Comparison of ENCODE assay signal across 8 mouse cellular contexts in the genomic region with DNA sequence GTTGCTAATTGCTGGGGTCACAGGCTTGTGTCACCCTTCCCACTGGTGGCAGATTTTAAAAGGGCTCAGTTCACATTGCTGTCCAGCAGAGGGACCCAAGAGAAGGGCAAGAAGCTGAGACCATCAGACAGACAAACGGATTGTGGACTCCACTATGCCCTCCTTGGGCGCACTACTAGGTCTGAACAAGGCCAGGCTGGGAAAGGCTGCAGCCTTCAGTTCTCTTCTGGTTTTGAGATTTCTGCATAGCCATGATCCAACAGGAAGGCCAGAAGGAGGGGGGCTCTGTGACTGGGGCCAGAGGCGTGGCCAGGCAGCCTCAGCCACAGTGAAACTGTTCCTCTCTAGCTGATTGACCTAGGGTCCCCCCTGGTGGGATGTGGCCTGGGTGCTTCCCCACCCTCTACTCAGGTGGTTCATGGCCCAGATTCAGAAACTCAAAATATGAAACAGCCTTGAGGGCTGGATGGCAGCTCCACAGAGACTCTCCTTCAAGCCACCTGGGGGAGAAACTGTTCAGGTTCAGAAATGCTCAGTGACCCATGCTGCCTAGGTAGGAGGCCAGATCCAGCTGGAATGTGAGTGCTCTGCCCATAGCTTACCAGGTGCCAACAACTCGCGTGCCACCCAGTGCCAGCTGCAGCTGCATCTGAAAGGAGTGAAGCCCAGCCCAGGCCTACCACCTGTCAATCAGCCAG. TPM values are rescaled to one million over a fixed set of nuclear protein-coding genes. Genes with fewer than 3 reads are reported as not detected.
A peak's percentile ranks its signal among the peaks of the same experiment; 100 is the strongest.
DNase-seq lines count a peak whose midpoint lies in the region; ATAC-seq and TF ChIP-seq lines count a peak whose summit lies in the region.

No protein-coding gene starts in this region.

- no peak for TF ChIP-seq POLR2A in heart, adult 2 months (IDR thresholded peaks at IDR 0.05; ENCODE audit: insufficient read depth, low read depth, low read length)

- peak; percentile 49 for ATAC-seq in intestine, embryonic 15.5 days
- no peak for ATAC-seq in midbrain, embryonic 15.5 days (replicated peaks)
- ATAC-seq in hindbrain, embryonic 12.5 days (ENCODE audit: low FRiP score) = no peak

- intact Hi-C loops in heart, adult 2 months (cut with DNase I) = no loop called here

- peaks cover 6% of the 10 kb centered on the region for H3K4me1 ChIP-seq in heart, adult 2 months (ENCODE audit: control insufficient read depth, insufficient read depth, low read length)
- H3K4me1 ChIP-seq in intestine, embryonic 15.5 days (replicated peaks) = peaks cover 4% of the 10 kb centered on the region
- H3K4me1 ChIP-seq in midbrain, embryonic 15.5 days = no peaks in the 10 kb centered on the region
- H3K4me1 ChIP-seq in hindbrain, embryonic 12.5 days = no peaks in the 10 kb centered on the region

- peak; percentile 65 for TF ChIP-seq CTCF in heart, adult 2 months (IDR thresholded peaks at IDR 0.05)

- no peak overlapping the region for H3K4me3 ChIP-seq in heart, adult 2 months
- H3K4me3 ChIP-seq in intestine, embryonic 15.5 days (replicated peaks) = no peak overlapping the region
- no peak overlapping the region for H3K4me3 ChIP-seq in midbrain, embryonic 15.5 days
- H3K4me3 ChIP-seq in hindbrain, embryonic 12.5 days = no peak overlapping the region

- 59% methylated on average over 5 of the region's 5 CpGs for WGBS in heart, adult 2 months
- WGBS in intestine, embryonic 15.5 days = 67% methylated on average over 5 of the region's 5 CpGs
- WGBS in midbrain, embryonic 15.5 days = 59% methylated on average over 5 of the region's 5 CpGs
- WGBS in hindbrain, embryonic 12.5 days = 66% methylated on average over 5 of the region's 5 CpGs

- no peaks in the 10 kb centered on the region for H3K9me3 ChIP-seq in intestine, embryonic 15.5 days
- no peaks in the 10 kb centered on the region for H3K9me3 ChIP-seq in midbrain, embryonic 15.5 days
- no peaks in the 10 kb centered on the region for H3K9me3 ChIP-seq in hindbrain, embryonic 12.5 days (replicated peaks)

- H3K4me2 ChIP-seq in intestine, embryonic 15.5 days (replicated peaks) = no peak overlapping the region
- H3K4me2 ChIP-seq in midbrain, embryonic 15.5 days = no peak overlapping the region
- no peak overlapping the region for H3K4me2 ChIP-seq in hindbrain, embryonic 12.5 days (replicated peaks)

- H3K36me3 ChIP-seq in heart, adult 2 months (ENCODE audit: control insufficient read depth, insufficient read depth, low read length) = no peaks in the 10 kb centered on the region
- no peaks in the 10 kb centered on the region for H3K36me3 ChIP-seq in intestine, embryonic 15.5 days
- H3K36me3 ChIP-seq in midbrain, embryonic 15.5 days (replicated peaks) = no peaks in the 10 kb centered on the region
- H3K36me3 ChIP-seq in hindbrain, embryonic 12.5 days = no peaks in the 10 kb centered on the region

- peak in 1 of 2 experiments; percentile 36 for DNase-seq in heart, adult 2 months
- no peak for DNase-seq in heart, postnatal 4 days
- DNase-seq in NIH3T3 (ENCODE audit: low read depth) = peak; percentile 71
- DNase-seq in lung, postnatal 36 days = peak; percentile 45
- DNase-seq in thymus, postnatal 4 days = peak; percentile 74

- H3K27ac ChIP-seq in heart, adult 2 months = no peak overlapping the region
- no peak overlapping the region for H3K27ac ChIP-seq in intestine, embryonic 15.5 days
- H3K27ac ChIP-seq in midbrain, embryonic 15.5 days = no peak overlapping the region
- H3K27ac ChIP-seq in hindbrain, embryonic 12.5 days = no peak overlapping the region

- no peak for TF ChIP-seq EP300 in heart, adult 2 months (IDR thresholded peaks at IDR 0.05; ENCODE audit: insufficient read depth, low read depth, low read length)

- H3K9ac ChIP-seq in heart, adult 2 months (ENCODE audit: low read depth, low read length) = no peak overlapping the region
- H3K9ac ChIP-seq in intestine, embryonic 15.5 days = no peak overlapping the region
- no peak overlapping the region for H3K9ac ChIP-seq in midbrain, embryonic 15.5 days
- H3K9ac ChIP-seq in hindbrain, embryonic 12.5 days = no peak overlapping the region

- H3K27me3 ChIP-seq in heart, adult 2 months (ENCODE audit: control insufficient read depth, insufficient read depth, low read length) = no peaks in the 10 kb centered on the region
- H3K27me3 ChIP-seq in intestine, embryonic 15.5 days (replicated peaks) = no peaks in the 10 kb centered on the region
- H3K27me3 ChIP-seq in midbrain, embryonic 15.5 days (replicated peaks) = no peaks in the 10 kb centered on the region
- H3K27me3 ChIP-seq in hindbrain, embryonic 12.5 days = no peaks in the 10 kb centered on the region

- H3K79me2 ChIP-seq in heart, adult 2 months (replicated peaks; ENCODE audit: control insufficient read depth, insufficient read depth, low read length) = no peaks in the 10 kb centered on the region

RNA-seq across cellular contexts. Expression of gene Ccdc88b, which starts 13.7 kb away (rescaled TPM):
- total RNA-seq in heart, adult 2 months (2021) = 1 to 10 TPM in 1 of 2 experiments, under 1 TPM in 1; 0.86 to 1.0 TPM
- polyA plus RNA-seq in heart, adult 2 months (2012; rRNA removed) = 0.94 and 1.8 TPM in 2 replicates
- under 1 TPM; 0.41 to 0.52 TPM for total RNA-seq in heart, postnatal 4 days (2021)
- 1.4 and 1.5 TPM in 2 replicates for polyA plus RNA-seq in intestine, embryonic 15.5 days (2015; fragmentation: Nextera tagmentation; extraction: Ambion mirVana)
- polyA plus RNA-seq in midbrain, embryonic 15.5 days (2015; fragmentation: Nextera tagmentation; extraction: Ambion mirVana) = 0.54 and 0.56 TPM in 2 replicates
- polyA plus RNA-seq in hindbrain, embryonic 12.5 days (2016; fragmentation: Nextera tagmentation; extraction: Ambion mirVana) = 0.50 and 0.85 TPM in 2 replicates

RNA-seq across cellular contexts. Expression of gene Rps6ka4, which starts 31.3 kb away (rescaled TPM):
- total RNA-seq in heart, adult 2 months (2021) = 10 to 100 TPM; 15.9 to 17.9 TPM
- polyA plus RNA-seq in heart, adult 2 months (2012; rRNA removed) = 11.8 and 12.9 TPM in 2 replicates
- 10 to 100 TPM; 22.6 to 28.7 TPM for total RNA-seq in heart, postnatal 4 days (2021)
- polyA plus RNA-seq in intestine, embryonic 15.5 days (2015; fragmentation: Nextera tagmentation; extraction: Ambion mirVana) = 20.8 and 21.0 TPM in 2 replicates
- polyA plus RNA-seq in midbrain, embryonic 15.5 days (2015; fragmentation: Nextera tagmentation; extraction: Ambion mirVana) = 10.5 and 11.9 TPM in 2 replicates
- 13.2 and 14.4 TPM in 2 replicates for polyA plus RNA-seq in hindbrain, embryonic 12.5 days (2016; fragmentation: Nextera tagmentation; extraction: Ambion mirVana)

RNA-seq across cellular contexts. Expression of gene Trmt112, which starts 37.8 kb away (rescaled TPM):
- 10 to 100 TPM; 32.0 to 38.5 TPM for total RNA-seq in heart, adult 2 months (2021)
- 67.9 and 71.5 TPM in 2 replicates for polyA plus RNA-seq in heart, adult 2 months (2012; rRNA removed)
- total RNA-seq in heart, postnatal 4 days (2021) = 10 to 100 TPM; 34.4 to 35.5 TPM
- 124 TPM in 2 replicates for polyA plus RNA-seq in intestine, embryonic 15.5 days (2015; fragmentation: Nextera tagmentation; extraction: Ambion mirVana)
- 101 and 105 TPM in 2 replicates for polyA plus RNA-seq in midbrain, embryonic 15.5 days (2015; fragmentation: Nextera tagmentation; extraction: Ambion mirVana)
- polyA plus RNA-seq in hindbrain, embryonic 12.5 days (2016; fragmentation: Nextera tagmentation; extraction: Ambion mirVana) = 108 and 128 TPM in 2 replicates

RNA-seq across cellular contexts. Expression of gene Prdx5, which starts 38.2 kb away (rescaled TPM):
- 100 to 1,000 TPM; 651 to 766 TPM for total RNA-seq in heart, adult 2 months (2021)
- polyA plus RNA-seq in heart, adult 2 months (2012; rRNA removed) = 411 and 490 TPM in 2 replicates
- 100 to 1,000 TPM; 309 to 336 TPM for total RNA-seq in heart, postnatal 4 days (2021)
- 184 and 205 TPM in 2 replicates for polyA plus RNA-seq in intestine, embryonic 15.5 days (2015; fragmentation: Nextera tagmentation; extraction: Ambion mirVana)
- 325 and 351 TPM in 2 replicates for polyA plus RNA-seq in midbrain, embryonic 15.5 days (2015; fragmentation: Nextera tagmentation; extraction: Ambion mirVana)
- 194 and 200 TPM in 2 replicates for polyA plus RNA-seq in hindbrain, embryonic 12.5 days (2016; fragmentation: Nextera tagmentation; extraction: Ambion mirVana)

RNA-seq across cellular contexts. Expression of gene Esrra, which starts 49.9 kb away (rescaled TPM):
- total RNA-seq in heart, adult 2 months (2021) = 100 to 1,000 TPM; 156 to 180 TPM
- 135 and 152 TPM in 2 replicates for polyA plus RNA-seq in heart, adult 2 months (2012; rRNA removed)
- 100 to 1,000 TPM; 111 to 119 TPM for total RNA-seq in heart, postnatal 4 days (2021)
- 32.2 and 37.6 TPM in 2 replicates for polyA plus RNA-seq in intestine, embryonic 15.5 days (2015; fragmentation: Nextera tagmentation; extraction: Ambion mirVana)
- 16.2 and 18.9 TPM in 2 replicates for polyA plus RNA-seq in midbrain, embryonic 15.5 days (2015; fragmentation: Nextera tagmentation; extraction: Ambion mirVana)
- polyA plus RNA-seq in hindbrain, embryonic 12.5 days (2016; fragmentation: Nextera tagmentation; extraction: Ambion mirVana) = 16.0 and 16.6 TPM in 2 replicates
